Mouse (Mus musculus) kidney, adult 10 weeks (tissue): Measurements from ENCODE around the gene Rps3a1. TPM values are rescaled to one million over a fixed set of nuclear protein-coding genes. Genes with fewer than 3 reads are reported as not detected.

Source experiments
- polyA plus RNA-seq: library from polyadenylated mRNA; stranded (reverse); fragments of 350-450 nt; fragmentation: Illumina TruSeq; extraction: RNeasy Lipid Tissue Mini Kit (QIAGEN cat#74804); gene quantifications from one replicate; pipeline ENCODE4 v1.2.3, GENCODE M21; 2014; ENCODE audit warnings: low read depth, low replicate concordance

Gene Rps3a1
- polyA plus RNA-seq: 948 TPM

GRCm38 (mm10) chr3:86142263-86142933 lies at the start of gene Rps3a1:
Rps3a1 (minus strand) TSS chr3:86142702.

Other genes starting within 250 kb of the Rps3a1 start
- gene Sh3d19, start 171.6 kb downstream of the Rps3a1 start, polyA plus RNA-seq: 40.5 TPM
- gene Prss48, start 140.2 kb downstream of the Rps3a1 start, polyA plus RNA-seq: not detected
- 94.2 TPM for gene Lrba, start 82.0 kb upstream of the Rps3a1 start, polyA plus RNA-seq